22 mouse cellular contexts compared by ENCODE assay signal in the genomic region with DNA sequence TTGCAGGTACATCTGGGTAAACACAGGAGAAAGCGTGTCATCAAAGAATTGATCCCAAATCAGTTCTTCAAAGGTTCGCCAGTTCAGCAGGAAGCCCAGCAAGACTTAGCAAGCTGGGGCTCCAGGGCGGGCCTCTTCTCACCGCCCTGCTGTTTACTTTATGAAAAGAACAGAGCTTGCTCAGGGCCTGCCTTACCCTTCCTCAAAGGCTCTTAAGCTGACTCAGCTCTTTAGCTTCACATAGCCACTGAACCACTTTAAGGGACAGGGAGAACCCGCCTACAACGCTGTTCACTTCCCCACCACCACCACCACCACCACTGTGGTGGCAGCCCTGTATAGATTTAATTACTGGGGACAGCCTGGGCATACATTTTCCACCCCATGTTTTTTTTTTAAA.
DNase-seq lines count a peak whose midpoint lies in the region; ATAC-seq lines count a peak whose summit lies in the region.
"Had no signal": no experiment of that assay in that cellular context is flagged by ENCODE, and none has a peak within 500 bp of the region (broad histone marks: within the 10 kb centered on the region; RNA-seq: fewer than 3 reads in every experiment).

No protein-coding gene starts in this region.

- no peaks in the 10 kb centered on the region for H3K36me3 ChIP-seq in embryonic facial prominence, embryonic 13.5 days
- H3K36me3 ChIP-seq in embryonic facial prominence, embryonic 10.5 days (replicated peaks), result no peaks in the 10 kb centered on the region
- H3K36me3 ChIP-seq: heart, embryonic 15.5 days; hindbrain, embryonic 10.5 days; limb, embryonic 13.5 days; liver, embryonic 15.5 days; midbrain, embryonic 15.5 days had no signal

- H3K9me3 ChIP-seq in embryonic facial prominence, embryonic 13.5 days, result no peaks in the 10 kb centered on the region
- H3K9me3 ChIP-seq in embryonic facial prominence, embryonic 10.5 days, result no peaks in the 10 kb centered on the region
- H3K9me3 ChIP-seq: heart, embryonic 15.5 days; hindbrain, embryonic 10.5 days; limb, embryonic 13.5 days; liver, embryonic 15.5 days; megakaryocyte, embryonic 14.5 days; midbrain, embryonic 15.5 days had no signal

- DNase-seq in embryonic facial prominence, embryonic 10.5 days (ENCODE audit: low spot score), result no peak
- DNase-seq in urinary bladder, postnatal 25 days (ENCODE audit: low spot score), result peak; percentile 6
- DNase-seq in urinary bladder, postnatal 10 days (ENCODE audit: low spot score), result no peak
- DNase-seq in lung, postnatal 14 days, result peak; percentile 7
- peak; percentile 10 to 26 for DNase-seq in urinary bladder, postnatal 36 days (ENCODE audit: low spot score in 2 of 2)
- no peak for DNase-seq in kidney, adult 8-10 months
- DNase-seq: cerebellum, adult 8-10 months; forebrain, postnatal 0 days; heart, adult 2 months; kidney, adult 11 months; kidney, postnatal 10 days; right cerebral cortex, adult 18-20 months; thymus, postnatal 14 days had no signal

- H3K9ac ChIP-seq in embryonic facial prominence, embryonic 13.5 days, result no peak overlapping the region
- H3K9ac ChIP-seq: forebrain, postnatal 0 days; heart, embryonic 15.5 days; limb, embryonic 13.5 days; liver, embryonic 15.5 days; midbrain, embryonic 15.5 days had no signal

- H3K4me2 ChIP-seq in embryonic facial prominence, embryonic 13.5 days, result no peak overlapping the region
- H3K4me2 ChIP-seq: heart, embryonic 15.5 days; limb, embryonic 13.5 days; liver, embryonic 15.5 days; midbrain, embryonic 15.5 days had no signal

- peak; percentile 26; the same call in 1 of the 2 replicates for ATAC-seq in embryonic facial prominence, embryonic 13.5 days (ENCODE audit: insufficient number of reproducible peaks, insufficient read depth, low FRiP score, low TSS enrichment, low read depth)
- ATAC-seq in monocyte, adult 5-6 weeks (replicated peaks; ENCODE audit: insufficient number of reproducible peaks, low FRiP score, low TSS enrichment, poor library complexity, severe bottlenecking), result no peak
- ATAC-seq: forebrain, postnatal 0 days; midbrain, embryonic 15.5 days had no signal

- peaks cover 21% of the 10 kb centered on the region for H3K4me1 ChIP-seq in embryonic facial prominence, embryonic 13.5 days
- peaks cover 17% of the 10 kb centered on the region for H3K4me1 ChIP-seq in embryonic facial prominence, embryonic 10.5 days
- H3K4me1 ChIP-seq: heart, embryonic 15.5 days; liver, embryonic 15.5 days; megakaryocyte, embryonic 14.5 days; midbrain, embryonic 15.5 days had no signal

- peak overlapping the region; percentile 52 for H3K27ac ChIP-seq in embryonic facial prominence, embryonic 13.5 days
- H3K27ac ChIP-seq in embryonic facial prominence, embryonic 10.5 days (replicated peaks), result no peak overlapping the region
- H3K27ac ChIP-seq: heart, adult 2 months; heart, embryonic 15.5 days; hindbrain, embryonic 10.5 days; left cerebral cortex, adult 2 months; limb, embryonic 13.5 days; liver, embryonic 15.5 days; midbrain, embryonic 15.5 days had no signal

- no peak overlapping the region for H3K4me3 ChIP-seq in embryonic facial prominence, embryonic 13.5 days
- H3K4me3 ChIP-seq in embryonic facial prominence, embryonic 10.5 days, result no peak overlapping the region
- H3K4me3 ChIP-seq: heart, adult 2 months; heart, embryonic 15.5 days; hindbrain, embryonic 10.5 days; left cerebral cortex, adult 2 months; limb, embryonic 13.5 days; liver, embryonic 15.5 days; megakaryocyte, embryonic 14.5 days; midbrain, embryonic 15.5 days had no signal

- 41% methylated on average over 6 of the region's 6 CpGs for WGBS in embryonic facial prominence, embryonic 13.5 days
- WGBS in embryonic facial prominence, embryonic 10.5 days, result 42% methylated on average over 6 of the region's 6 CpGs

- no peaks in the 10 kb centered on the region for H3K27me3 ChIP-seq in embryonic facial prominence, embryonic 13.5 days
- H3K27me3 ChIP-seq in embryonic facial prominence, embryonic 10.5 days (replicated peaks; ENCODE audit: low read depth, poor library complexity, severe bottlenecking), result no peaks in the 10 kb centered on the region
- H3K27me3 ChIP-seq: heart, embryonic 15.5 days; limb, embryonic 13.5 days; liver, embryonic 15.5 days; megakaryocyte, embryonic 14.5 days; midbrain, embryonic 15.5 days had no signal

Comparison
In these comparisons a context has a peak if more than half of its experiments do, and no peak if none do; other contexts are left out.
1. DNase-seq: peak in urinary bladder, postnatal 25 days (single experiment), lung, postnatal 14 days (single experiment) and urinary bladder, postnatal 36 days (2 of 2); none in embryonic facial prominence, embryonic 10.5 days (single experiment), urinary bladder, postnatal 10 days (single experiment) and kidney, adult 8-10 months (0 of 2).